Mouse (Mus musculus) thymus, adult 2 months (tissue): Measurements from ENCODE around the gene Kdm4a.

ENCODE experiments used
- CTCF ChIP-seq: fragments of 200-500 bp; IDR thresholded peaks from 2 replicates; pipeline ENCODE4 v1.5.1; 2012; ENCODE audit warnings: mild to moderate bottlenecking, control low read depth, low read length, moderate library complexity, borderline replicate concordance; ENCODE audit not compliant: control insufficient read depth, poor library complexity, insufficient read depth; ENCODE audit errors: extremely low read depth
- POLR2A ChIP-seq: fragments of 200-500 bp; IDR thresholded peaks from 2 replicates; pipeline ENCODE4 v1.6.1; 2012; ENCODE audit warnings: mild to moderate bottlenecking, low read length, control low read depth, moderate library complexity; ENCODE audit not compliant: control insufficient read depth, poor library complexity, insufficient read depth; ENCODE audit errors: extremely low read depth

DNA sequence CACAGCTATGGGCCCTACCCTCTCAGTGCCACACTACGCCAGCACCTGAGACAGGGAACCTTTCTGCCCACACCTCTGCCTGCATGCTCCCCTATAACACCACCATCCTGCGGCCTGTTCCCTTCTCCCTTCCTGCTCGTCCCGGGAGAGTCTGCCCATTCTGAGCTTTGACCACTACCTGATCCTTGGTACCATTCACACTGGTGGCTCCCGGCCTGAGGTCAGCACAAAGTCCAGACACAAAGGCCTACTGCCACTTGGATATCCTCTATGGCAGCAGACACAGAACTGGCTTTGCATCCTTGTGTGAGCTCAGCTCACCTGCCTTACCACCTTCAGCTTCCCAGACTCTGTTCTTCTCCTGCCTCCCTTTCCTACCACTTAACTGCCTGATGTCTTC is 38.7 kb upstream of the Kdm4a start:
- TF ChIP-seq POLR2A = no peak
- TF ChIP-seq CTCF = no peak
